Mouse (Mus musculus) adrenal gland, adult 8-10 months (tissue): ENCODE results near the gene Ercc2. TPM values are rescaled to one million over a fixed set of nuclear protein-coding genes. Genes with fewer than 3 reads are reported as not detected.

Source experiments
- DNase-seq: peaks from one replicate; pipeline ENCODE4 v3.0.0; 2022
- total RNA-seq, 4 experiments: library from RNA; stranded (reverse); gene quantifications; 2 replicates each; pipeline ENCODE4 v1.2.4; 2022

Gene Ercc2
- 10 to 100 TPM; 31.0 to 44.8 (median 39.2) TPM for total RNA-seq

GRCm38 (mm10) chr7:19381377-19382165 lies at the start of gene Ercc2:
TSS of gene Ercc2 (plus strand) at chr7:19382010.
- peak; percentile 98 for DNase-seq

- peak; percentile 77 for DNase-seq
These were observed 49.0 kb upstream of the Ercc2 start for GRCm38 (mm10) chr7:19332709-19333352.

GRCm38 (mm10) chr7:19335583-19335982 lies 46.2 kb upstream of the Ercc2 start:
- no peak for DNase-seq

- no peak for DNase-seq
These were observed 44.7 kb upstream of the Ercc2 start for GRCm38 (mm10) chr7:19337122-19337521.

GRCm38 (mm10) chr7:19338060-19338459 lies 43.8 kb upstream of the Ercc2 start:
- no peak for DNase-seq

- no peak for DNase-seq
These were observed 43.2 kb upstream of the Ercc2 start for GRCm38 (mm10) chr7:19338596-19338995.

GRCm38 (mm10) chr7:19341250-19341649 lies 40.6 kb upstream of the Ercc2 start:
- DNase-seq = no peak

GRCm38 (mm10) chr7:19341761-19342409 lies 39.9 kb upstream of the Ercc2 start:
- no peak for DNase-seq

GRCm38 (mm10) chr7:19342481-19343027 lies 39.3 kb upstream of the Ercc2 start:
- peak; percentile 72 for DNase-seq

GRCm38 (mm10) chr7:19343210-19343808 lies 38.5 kb upstream of the Ercc2 start:
- DNase-seq = no peak

GRCm38 (mm10) chr7:19344237-19344847 lies 37.5 kb upstream of the Ercc2 start, which contains the start of gene Ercc1:
TSS of gene Ercc1 (plus strand) at chr7:19344778.
- DNase-seq = no peak

- peak; percentile 94 for DNase-seq
These were observed 36.8 kb upstream of the Ercc2 start for GRCm38 (mm10) chr7:19344938-19345471.

- DNase-seq = no peak
These were observed 32.5 kb upstream of the Ercc2 start for GRCm38 (mm10) chr7:19349188-19349915.

- DNase-seq = no peak
These were observed 31.6 kb upstream of the Ercc2 start for GRCm38 (mm10) chr7:19350221-19350620.

GRCm38 (mm10) chr7:19354991-19355390 lies 26.8 kb upstream of the Ercc2 start:
- DNase-seq = no peak

GRCm38 (mm10) chr7:19356311-19356710 lies 25.5 kb upstream of the Ercc2 start:
- no peak for DNase-seq

- DNase-seq = no peak
These were observed 24.1 kb upstream of the Ercc2 start for GRCm38 (mm10) chr7:19357381-19358375.

- no peak for DNase-seq
These were observed 23.2 kb upstream of the Ercc2 start for GRCm38 (mm10) chr7:19358634-19359033.

- DNase-seq = peak; percentile 83
These were observed 22.4 kb upstream of the Ercc2 start, which contains the start of the genes Cd3eap and Ppp1r13l for GRCm38 (mm10) chr7:19359299-19359891. TSS of gene Cd3eap (minus strand) at chr7:19359483. TSS of gene Ppp1r13l (plus strand) at chr7:19359749.
